Mouse (Mus musculus): ENCODE results near the gene Trim59.
A peak's percentile ranks its signal among the peaks of the same experiment; 100 is the strongest.
"Not testable (repeated sequence)": the region's sequence is repeated elsewhere in the genome, so short reads cannot be mapped to it uniquely, and the experiment has no call there.

The Trim59 gene

DNA sequence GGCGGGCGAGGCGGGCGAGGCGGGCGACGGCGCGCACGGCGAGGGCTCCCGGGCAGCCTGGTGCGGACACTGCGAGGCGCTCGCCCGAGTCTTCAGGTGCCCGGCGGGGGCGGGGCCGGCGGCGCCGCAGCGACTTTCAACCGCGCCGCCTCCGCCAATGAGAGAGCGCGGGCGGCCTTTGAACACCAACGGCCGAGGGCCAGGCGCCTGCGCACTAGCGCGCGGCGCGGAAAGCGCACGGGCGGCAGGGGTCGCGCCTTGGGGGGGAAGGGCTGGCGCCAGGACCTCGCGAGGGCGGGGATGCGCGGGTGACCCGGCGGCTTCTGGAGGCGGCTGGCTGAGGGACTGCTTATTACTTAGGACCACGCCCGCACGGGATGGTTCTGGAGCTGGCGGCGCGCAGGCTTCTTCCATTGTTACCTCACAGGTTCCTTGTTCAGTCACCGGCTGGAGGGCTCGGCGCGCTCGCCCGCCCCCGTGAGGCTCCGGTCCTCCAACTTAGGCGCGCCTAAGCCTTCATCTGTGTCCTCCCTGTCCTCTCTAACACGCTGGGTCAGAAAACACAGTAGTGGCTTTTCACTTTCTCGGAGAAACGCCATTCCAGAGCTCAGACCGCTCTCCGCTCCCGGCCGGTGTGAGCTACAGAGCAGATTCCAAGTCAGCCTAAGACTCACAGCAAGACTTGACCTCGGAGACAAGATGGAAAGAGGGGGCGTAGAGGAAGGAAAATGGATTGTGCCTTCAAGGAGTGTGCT, at the start of gene Trim59:
Gene Trim59 (minus strand): TSS at position 111 of the 755 bp plus-strand sequence.
- no peak for DNase-seq (ENCODE audit: extremely low read depth, low read depth, low spot score)

DNA sequence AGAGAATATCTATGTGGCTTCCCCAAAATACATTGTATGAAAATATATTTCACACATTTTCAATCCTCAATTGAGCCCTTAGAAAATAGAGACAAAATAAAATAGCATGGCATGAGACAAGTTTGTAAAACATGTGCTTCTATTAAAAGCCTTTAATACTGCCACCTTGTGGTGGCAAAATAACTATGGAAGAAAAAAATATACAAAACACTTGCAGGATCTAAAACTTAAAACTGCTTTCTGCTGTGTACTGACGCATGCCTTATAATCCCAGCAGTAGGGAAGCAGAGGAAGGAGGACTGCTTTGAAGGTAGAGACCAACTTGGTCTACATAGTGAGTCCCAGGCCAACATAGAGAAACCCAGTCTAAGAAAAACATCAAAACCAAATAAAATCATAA, 19.4 kb upstream of the Trim59 start:
- no peak for DNase-seq (ENCODE audit: extremely low read depth, low read depth, low spot score)

DNA sequence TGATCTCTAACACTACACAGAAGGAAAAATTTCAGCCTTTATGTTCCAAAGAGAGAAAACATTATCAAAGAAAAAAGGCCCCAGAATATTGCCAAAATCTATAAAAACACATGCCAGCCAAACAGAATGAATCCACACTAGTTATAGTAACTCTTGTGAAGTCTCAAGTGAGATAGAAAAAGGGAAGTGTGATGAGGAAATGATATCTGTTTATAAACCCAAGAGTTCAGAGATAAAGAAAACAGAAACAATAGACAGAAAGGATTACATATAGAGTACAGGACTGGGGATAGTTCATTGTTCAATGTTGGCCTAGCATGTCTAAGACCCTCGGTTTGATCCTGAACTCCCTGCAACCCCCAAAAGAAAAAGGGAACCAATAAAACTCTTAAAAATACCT, 18.2 kb upstream of the Trim59 start:
- DNase-seq (ENCODE audit: extremely low read depth, low read depth, low spot score), result no peak

DNA sequence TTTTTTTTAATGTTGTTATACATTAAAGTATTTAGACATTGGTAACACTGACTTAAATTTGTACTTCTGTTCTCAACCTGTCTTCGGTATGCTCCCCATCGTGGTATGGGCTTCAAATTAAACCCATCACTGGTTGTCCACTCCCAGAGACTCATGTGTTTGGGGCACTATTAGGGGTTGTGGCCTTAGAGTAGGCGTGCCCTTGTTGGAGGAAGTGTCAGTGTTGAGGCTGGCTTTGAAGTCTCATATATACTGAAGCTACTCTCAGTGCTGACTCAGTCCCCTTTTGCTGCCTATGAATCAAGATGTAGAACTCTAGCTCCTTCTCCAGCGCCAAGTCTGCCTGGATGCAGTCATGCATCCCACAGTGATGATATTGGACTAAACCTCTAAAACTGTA, 16.1 kb upstream of the Trim59 start:
- DNase-seq (ENCODE audit: extremely low read depth, low read depth, low spot score), result no peak

DNA sequence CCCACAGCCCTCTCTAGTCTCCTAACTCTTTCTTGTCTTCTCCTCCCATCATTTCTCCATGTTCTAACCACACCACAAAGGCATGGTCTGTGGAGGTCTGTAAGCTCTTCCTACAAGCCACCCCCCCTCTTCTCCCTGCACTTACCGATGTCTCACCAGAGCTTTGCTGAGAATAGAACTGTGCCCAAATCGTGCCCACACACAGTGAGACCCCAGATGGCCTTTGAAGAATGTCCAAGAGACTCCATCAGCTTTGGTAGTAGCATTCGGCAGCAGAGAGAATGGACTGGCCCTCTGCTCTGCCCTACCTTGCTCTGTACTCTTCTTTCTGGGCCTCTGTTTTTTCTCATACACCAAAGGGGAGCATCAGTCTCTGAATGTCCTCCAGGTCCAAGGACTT, 11.3 kb upstream of the Trim59 start:
- DNase-seq (ENCODE audit: extremely low read depth, low read depth, low spot score), result no peak

DNA sequence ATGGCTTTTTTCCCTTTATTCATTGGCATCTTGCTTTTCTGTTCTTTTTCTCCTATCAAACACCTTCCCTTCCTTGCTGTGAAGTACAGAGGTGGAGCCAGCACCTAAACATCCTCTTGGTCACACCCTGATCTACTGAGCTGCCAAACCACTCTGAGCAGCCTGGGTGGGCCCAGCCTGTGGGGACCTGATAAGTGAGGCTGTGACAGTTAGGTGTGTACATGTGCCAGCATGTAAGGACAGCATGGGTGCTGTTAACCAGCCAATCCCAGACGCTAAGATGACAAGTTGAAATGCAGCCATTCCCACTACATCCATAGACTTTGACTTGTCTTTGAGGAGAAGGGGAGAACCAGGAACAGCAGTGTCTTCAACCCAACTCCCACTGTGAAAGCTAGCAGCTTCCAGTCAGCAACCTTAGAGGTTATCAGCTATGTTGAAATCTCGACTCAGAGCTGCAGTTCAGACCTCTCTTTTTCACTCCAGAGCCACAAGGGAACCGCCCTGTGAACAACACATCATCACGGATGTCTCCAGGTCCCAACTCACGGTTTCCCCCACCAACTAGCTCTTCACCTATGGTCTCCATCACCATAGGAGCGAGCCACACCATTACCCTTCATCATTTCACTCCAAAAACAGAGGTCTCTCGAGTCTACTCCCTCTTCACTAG, 10.3 kb upstream of the Trim59 start:
- no peak for DNase-seq (ENCODE audit: extremely low read depth, low read depth, low spot score)

DNA sequence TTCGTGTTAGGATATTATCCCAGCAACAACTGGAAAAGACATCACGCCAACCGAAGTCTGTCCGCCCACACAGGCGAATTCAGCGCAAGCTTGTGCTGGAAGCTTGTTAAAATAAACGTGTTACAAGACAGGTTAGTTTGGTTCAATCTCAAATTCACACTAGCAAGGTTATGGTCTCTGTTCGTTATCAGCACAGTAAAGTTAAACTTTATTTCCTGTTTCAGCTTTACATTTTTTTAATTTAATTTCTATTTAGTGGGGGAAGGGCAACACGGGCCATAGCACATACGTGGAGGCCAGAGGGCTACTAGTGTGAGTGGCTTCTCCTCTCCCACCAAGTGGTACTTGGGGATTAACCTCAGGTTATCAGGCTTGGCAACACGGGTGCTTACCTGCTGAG, 7.3 kb upstream of the Trim59 start:
- no peak for DNase-seq (ENCODE audit: extremely low read depth, low read depth, low spot score)

DNA sequence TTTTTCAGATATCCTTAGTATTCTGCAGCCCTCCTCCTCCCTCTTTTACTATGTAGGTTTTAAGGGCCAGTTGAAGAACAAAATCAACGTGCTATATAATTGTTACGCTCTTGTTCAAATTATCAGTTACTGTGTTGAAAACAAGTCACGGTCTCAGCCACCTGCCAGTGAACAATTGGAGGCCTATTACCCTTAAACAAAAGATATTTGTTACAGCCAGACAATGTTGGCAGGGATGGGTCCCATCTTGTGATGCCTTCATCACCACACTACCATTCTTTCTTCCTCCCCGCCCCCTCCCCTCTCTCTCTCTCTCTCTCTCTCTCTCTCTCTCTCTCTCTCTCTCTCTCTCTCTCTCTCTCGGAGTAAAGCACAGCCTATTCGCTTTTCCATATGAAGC, 4.5 kb upstream of the Trim59 start:
- DNase-seq (ENCODE audit: extremely low read depth, low read depth, low spot score), result no peak

DNA sequence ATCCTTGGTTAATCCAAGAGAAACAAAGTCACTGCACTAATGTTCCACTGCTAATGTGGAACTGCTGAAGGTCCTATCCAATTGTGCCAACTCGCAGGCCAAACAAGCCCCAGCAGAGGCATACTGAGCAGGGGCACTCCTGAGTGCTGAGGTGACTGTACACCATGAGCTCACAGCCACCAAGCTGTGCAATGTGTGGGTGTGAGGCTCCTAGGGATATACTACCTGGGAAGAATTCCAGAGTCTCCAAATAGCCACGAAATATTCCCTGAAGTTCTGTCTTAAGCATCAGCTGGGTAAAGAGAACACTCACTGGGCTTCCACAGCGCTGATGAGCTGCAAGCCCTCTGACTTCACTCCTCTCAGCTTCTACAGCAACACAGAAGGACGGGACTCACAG, 3.1 kb upstream of the Trim59 start:
- peak; percentile 72 for DNase-seq (ENCODE audit: extremely low read depth, low read depth, low spot score)

DNA sequence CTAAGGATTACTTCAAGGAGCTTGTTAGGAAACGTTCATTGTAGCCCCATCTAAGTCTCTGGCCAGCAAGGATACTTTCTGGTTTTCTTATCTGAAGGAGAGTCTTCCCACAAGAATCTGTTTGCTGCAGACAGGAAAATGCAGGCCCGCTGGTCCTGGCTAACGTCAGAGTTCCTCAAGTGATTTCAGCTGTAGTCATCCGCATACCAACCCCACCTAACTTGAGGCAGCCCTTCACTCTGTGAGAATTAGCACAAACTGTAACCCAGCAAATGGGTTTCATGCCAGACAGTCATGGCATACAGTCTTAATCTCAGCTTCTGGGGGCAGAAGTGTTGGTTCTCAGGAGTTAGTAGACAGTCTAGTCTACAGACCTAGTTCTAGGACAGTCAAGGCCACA, 2.0 kb upstream of the Trim59 start:
- DNase-seq (ENCODE audit: extremely low read depth, low read depth, low spot score), result no peak

DNA sequence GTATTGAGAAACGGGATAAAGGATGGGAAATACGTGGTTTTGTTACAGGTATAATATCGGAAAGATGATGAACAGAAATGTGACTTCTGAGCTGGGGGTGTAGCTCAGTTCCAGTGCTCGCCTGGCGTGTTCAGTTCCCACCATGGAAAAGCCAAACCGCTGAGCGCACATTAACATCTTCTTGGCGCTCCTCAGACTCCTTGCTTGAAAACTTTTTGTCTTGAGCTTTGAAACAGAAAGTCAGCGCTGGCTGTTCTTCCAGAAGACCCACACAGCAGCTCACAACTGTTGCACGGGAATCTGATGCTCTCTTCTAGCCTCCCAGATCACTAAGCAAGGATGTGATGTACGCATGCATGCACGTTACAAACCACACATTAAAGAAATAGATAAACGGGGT, 1.2 kb upstream of the Trim59 start:
- no peak for DNase-seq (ENCODE audit: extremely low read depth, low read depth, low spot score)

DNA sequence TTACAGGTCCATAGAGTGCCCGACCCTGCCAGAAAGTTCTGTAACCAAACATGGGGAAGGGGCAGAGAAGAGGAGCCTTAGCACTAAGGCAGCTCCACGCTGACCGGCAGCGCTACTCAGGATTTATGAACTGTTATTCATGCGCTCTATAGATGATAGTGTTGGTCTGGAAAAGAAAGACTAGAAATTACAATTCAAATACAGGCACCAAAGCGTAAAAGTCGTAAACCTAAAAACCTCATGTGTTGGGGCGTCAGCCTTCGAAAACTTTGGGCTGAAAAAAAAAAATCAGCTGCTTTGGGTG, 797 bp upstream of the Trim59 start:
- DNase-seq (ENCODE audit: extremely low read depth, low read depth, low spot score), result no peak

DNA sequence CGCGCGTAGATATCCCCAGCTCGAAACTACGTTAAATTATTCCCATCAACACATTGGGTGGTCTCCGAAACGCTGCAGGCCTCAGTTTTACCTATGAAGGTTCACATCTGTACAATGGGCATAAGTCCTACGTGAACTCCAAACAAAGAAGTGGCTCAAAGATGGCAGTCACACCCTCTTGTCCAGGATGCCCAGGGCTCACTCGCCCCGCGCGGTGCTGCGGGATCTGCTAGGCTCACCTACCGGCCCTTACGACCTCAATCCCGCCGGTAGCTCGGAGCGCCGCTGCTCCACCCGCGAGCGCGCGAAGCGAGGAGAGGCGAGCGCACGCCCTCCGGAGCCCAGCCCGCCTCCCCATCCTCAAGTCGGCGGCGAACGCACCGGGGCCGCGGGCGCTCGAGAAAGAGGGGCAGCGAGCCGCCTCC, 376 bp downstream of the Trim59 start:
- no peak for DNase-seq (ENCODE audit: extremely low read depth, low read depth, low spot score)

DNA sequence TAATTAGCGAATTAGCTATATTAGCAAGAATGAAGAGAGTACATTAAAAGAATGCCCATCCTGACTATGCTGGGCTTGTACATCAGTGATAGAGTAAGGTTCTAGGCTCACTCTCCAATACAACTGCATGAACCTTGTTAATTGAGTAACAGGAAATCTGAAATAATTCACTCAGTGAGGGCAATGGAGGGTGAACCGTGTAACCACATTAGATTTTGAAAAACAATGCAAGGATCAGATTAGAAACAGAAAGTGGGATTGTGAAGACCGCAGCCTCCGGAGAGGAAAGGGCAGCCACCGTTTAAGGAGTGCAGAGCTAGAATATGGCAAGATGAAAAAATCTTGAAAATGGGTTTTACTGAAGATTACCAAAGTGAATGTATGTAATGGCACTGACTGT, 3.3 kb downstream of the Trim59 start:
- no peak for DNase-seq (ENCODE audit: extremely low read depth, low read depth, low spot score)

DNA sequence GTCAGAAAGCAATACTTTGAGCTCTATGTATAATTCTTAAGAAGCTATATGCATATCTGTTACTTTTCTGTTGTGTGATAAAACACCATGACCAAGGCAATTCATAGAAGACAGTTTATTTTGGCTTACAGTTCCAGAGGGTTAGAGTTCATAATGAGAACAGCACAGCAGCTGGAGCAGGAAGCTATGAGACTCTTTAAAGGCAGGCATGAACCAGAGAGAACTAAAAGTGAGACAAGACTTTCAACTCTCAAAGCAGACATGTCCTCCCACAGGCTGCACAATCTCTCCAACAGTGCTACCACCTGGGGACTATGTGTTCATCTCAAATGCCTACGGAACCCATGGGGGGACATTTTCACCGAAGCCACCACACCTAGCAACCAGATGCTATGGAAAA, 4.5 kb downstream of the Trim59 start:
- DNase-seq (ENCODE audit: extremely low read depth, low read depth, low spot score), result no peak

DNA sequence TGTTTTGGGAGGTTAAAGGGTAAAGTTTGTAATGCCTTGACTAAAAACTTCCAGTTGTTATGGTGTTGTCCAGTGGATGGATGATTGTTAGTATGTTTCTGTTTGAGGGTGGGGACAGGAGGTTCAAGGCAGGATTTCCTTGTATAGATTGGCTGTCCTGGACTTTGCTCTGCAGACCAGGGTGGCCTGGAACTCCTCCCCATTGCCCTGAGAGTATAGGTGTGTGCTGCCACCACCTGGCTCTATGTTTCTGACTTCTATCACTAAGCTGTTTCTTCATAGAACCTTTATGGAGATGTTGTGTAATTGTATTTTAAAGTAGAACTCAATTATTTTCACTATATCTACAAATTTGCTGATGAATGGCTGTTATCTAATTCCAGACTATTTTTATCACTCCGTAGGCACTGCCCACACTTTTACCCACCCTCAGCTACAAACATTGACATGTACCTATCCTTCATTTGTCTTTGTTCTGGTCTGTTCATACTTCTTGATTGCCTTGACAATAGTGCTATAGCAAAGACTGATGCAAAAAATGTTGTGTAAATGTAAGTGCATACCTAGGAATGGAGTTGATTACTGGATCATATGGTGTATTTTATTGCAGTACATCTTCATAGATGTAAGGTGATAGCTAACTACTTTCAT, 18.3 kb downstream of the Trim59 start:
- DNase-seq (ENCODE audit: extremely low read depth, low read depth, low spot score), result no peak

DNA sequence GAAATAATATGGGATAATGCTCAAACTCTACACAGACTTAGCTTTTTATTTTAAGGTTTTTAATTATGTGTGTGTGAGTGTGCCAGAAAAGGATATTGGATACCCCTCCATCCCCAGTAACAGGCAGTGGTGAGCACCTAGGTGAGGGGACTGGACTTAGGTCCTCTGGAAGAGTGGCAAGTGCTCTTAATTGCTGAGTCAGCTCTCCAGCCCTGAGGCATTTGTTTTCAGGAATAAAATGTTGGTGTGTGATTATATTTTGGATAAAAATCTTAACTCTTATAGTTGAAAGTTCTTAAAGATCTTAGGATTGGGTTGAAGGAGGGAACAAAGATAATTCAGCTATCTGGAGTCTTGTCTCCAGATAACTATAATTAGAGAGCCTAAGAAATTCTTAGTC, 23.8 kb downstream of the Trim59 start:
- DNase-seq (ENCODE audit: extremely low read depth, low read depth, low spot score), result no peak

DNA sequence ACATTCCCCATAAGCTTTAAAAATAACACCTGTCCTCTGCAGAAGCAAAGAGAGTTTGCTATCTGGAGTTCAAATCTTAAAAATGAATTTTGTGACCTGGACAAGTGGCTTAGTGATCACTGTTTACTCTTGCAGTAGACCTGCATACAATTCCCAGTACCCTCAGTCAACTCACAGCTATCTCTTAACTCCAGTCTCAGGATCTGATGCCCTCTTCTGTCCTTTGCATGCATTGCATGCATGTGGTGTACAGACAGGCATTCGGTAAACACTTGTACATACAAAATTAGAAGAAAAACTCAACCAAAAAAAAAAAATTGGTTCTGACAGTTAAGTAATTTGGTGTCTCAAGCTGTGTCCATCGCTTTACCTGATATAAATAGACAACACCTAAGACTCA, 24.3 kb downstream of the Trim59 start:
- DNase-seq (ENCODE audit: extremely low read depth, low read depth, low spot score), result no peak

DNA sequence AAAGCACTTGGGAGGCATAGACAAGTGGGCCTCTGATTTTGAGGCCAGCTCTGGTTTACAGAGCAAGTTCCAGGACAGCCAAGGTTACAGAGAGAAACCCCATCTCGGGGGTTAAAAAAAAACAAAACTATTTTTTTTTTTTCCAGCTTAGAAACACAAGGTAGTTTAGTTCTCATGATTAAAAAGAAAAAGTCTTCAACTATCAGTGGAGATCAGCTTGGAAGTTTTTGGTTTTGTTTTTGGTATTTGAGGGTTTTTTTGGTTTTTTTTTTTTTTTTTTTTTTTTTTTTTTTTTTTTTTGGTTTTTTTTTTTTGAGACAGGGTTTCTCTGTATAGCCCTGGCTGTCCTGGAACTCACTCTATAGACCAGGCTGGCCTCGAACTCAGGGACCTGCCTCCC, 25.9 kb downstream of the Trim59 start:
- DNase-seq (ENCODE audit: extremely low read depth, low read depth, low spot score), result not testable (repeated sequence)

DNA sequence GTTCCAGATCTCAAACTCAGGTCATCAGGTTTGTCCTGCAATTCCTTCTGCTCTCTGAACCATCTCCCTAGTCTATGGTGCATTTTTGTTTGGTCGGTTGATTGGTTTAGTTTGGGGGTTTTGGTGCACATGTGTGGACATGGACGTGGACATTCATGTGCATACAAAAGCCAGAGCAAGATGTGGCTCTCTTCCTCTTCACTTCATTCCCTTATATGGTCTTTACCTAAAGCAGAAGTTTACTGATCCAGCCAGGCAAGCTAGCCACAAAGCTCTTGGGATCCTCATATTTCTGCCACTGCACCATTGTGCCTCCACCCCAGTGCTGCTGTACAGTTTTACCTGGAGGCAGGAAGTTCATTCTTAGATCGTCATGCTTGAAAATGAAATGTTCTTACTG, 27.4 kb downstream of the Trim59 start:
- DNase-seq (ENCODE audit: extremely low read depth, low read depth, low spot score), result no peak

DNA sequence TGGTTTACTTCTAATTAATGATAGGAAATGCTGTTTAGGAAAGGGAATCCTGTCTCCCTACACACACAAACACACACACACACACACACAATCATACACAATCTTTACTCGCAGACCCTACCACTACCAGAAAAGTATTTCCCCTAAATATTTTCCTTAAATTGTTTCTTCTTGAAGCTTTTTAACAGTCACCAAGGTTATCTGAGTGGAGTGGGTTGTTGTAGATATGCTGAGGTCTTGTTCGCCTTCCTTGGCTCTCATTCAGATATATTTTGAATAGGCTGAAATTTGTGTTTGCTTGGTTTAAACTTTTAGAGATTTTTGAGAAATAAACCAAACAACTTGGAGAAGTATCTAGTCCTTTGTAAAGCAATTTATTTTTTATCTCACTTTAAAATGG, 35.7 kb downstream of the Trim59 start:
- DNase-seq (ENCODE audit: extremely low read depth, low read depth, low spot score), result no peak

DNA sequence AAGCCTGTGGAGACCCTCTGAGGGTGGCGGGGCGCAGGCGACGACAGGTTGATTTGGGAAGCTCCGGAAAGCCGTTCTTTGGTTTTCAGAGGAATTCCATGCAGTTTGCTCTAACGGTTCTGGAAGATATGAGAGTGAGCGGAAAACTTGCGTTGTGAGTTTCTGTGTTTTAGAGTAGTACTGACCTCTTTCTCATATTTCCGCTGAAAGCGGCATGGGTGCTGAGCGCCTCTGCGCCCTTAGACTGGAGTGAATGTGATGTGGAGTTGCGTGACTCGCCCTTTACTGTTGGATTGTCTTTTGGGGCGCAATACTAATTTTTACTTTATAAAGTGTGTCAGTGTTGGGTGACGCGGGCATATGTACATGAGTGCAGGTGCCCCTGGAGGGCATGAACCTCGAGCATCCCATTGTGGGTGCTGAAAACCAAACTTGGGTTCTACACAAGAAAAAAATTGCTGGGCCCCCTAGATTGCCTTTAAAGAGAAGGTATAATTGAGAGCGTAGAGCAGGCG, 38.3 kb downstream of the Trim59 start:
- DNase-seq (ENCODE audit: extremely low read depth, low read depth, low spot score), result no peak
